Mouse (Mus musculus): ENCODE measurements around the gene Mark1. TPM values are rescaled to one million over a fixed set of nuclear protein-coding genes. Genes with fewer than 3 reads are reported as not detected.

Gene Mark1
- polyA plus RNA-seq, 1 experiment from 2014 or later: 1.6 TPM

DNA sequence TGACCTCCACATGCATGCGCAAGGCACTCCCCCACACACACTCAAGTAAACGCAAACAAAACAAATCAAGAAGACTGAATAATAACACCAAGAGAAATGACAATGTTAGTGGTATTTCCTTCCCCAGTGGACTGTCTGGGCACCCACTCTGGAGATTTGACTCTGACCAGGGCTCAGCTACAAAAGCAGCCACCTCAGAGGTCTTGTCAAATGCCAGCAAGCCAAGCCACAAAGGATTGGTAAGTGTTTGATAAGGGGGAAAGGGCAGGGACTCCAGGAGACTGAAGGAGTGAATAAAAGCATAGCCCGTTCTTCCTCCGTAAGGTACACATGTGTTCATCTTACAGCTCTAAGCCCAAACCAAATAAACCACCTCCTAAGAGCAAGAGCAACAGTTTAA lies 4.0 kb downstream of the Mark1 start:
- H3K4me2 ChIP-seq (replicated peaks; ENCODE audit: low read depth): no peak overlapping the region
- ATAC-seq: no peak
- H3K36me3 ChIP-seq (ENCODE audit: control insufficient read depth, insufficient read depth): no peaks in the 10 kb centered on the region
- H3K4me3 ChIP-seq (ENCODE audit: low read depth, low read length): no peak overlapping the region
- H3K27me3 ChIP-seq (replicated peaks; ENCODE audit: control insufficient read depth, insufficient read depth, low read length): no peaks in the 10 kb centered on the region
- no peaks in the 10 kb centered on the region for H3K4me1 ChIP-seq (replicated peaks; ENCODE audit: control insufficient read depth, insufficient read depth, low read length)
- no peak overlapping the region for H3K27ac ChIP-seq (ENCODE audit: low read depth, low read length)
- no peak for TF ChIP-seq CTCF (IDR thresholded peaks at IDR 0.05; ENCODE audit: low read depth)
- H3K9ac ChIP-seq (ENCODE audit: low read depth, low read length): no peak overlapping the region
- WGBS: 71% methylated on average over 4 of the region's 4 CpGs
- H3K9me3 ChIP-seq (ENCODE audit: control insufficient read depth): no peaks in the 10 kb centered on the region

DNA sequence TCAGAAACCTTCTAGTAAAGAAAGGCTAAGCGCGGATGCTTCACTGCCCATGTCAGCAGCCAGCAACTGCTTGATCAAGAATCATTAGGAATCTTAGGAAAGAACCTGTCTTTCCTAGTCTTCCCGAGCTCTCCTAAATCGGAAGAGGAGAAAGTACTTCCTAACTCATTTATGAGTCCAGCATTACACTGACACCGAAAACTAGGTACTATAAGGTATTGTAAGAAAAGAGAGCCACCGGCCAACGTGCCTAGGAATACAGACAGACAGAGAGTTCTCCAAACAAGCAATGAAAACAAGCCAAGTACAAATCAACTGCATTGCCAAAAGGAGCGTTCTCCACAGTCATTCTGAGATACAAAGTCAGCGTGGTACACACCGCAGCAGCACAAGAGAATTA lies 8.2 kb downstream of the Mark1 start:
- Histone ChIP-seq H3K4me3 (ENCODE audit: low read depth, low read length) (no peak overlapping the region), H3K27me3 (replicated peaks; ENCODE audit: control insufficient read depth, insufficient read depth, low read length) (no peaks in the 10 kb centered on the region), H3K36me3 (ENCODE audit: control insufficient read depth, insufficient read depth) (no peaks in the 10 kb centered on the region), H3K9ac (ENCODE audit: low read depth, low read length) (no peak overlapping the region), H3K9me3 (ENCODE audit: control insufficient read depth) (no peaks in the 10 kb centered on the region), H3K4me2 (replicated peaks; ENCODE audit: low read depth) (no peak overlapping the region), H3K4me1 (replicated peaks; ENCODE audit: control insufficient read depth, insufficient read depth, low read length) (peaks cover 5% of the 10 kb centered on the region), H3K27ac (ENCODE audit: low read depth, low read length) (no peak overlapping the region)
- no peak for TF ChIP-seq CTCF (IDR thresholded peaks at IDR 0.05; ENCODE audit: low read depth)
- WGBS: 93% methylated on average over 10 of the region's 10 CpGs
- no peak for ATAC-seq

GRCm38 (mm10) chr1:184986748-184987147 lies 12.6 kb downstream of the Mark1 start:
- WGBS: 30% methylated on average over 2 of the region's 2 CpGs
- Histone ChIP-seq H3K27me3 (replicated peaks; ENCODE audit: control insufficient read depth, insufficient read depth, low read length) (no peaks in the 10 kb centered on the region), H3K4me2 (replicated peaks; ENCODE audit: low read depth) (no peak overlapping the region), H3K4me3 (ENCODE audit: low read depth, low read length) (no peak overlapping the region), H3K27ac (ENCODE audit: low read depth, low read length) (no peak overlapping the region), H3K9ac (ENCODE audit: low read depth, low read length) (no peak overlapping the region), H3K4me1 (replicated peaks; ENCODE audit: control insufficient read depth, insufficient read depth, low read length) (peaks cover 5% of the 10 kb centered on the region), H3K36me3 (ENCODE audit: control insufficient read depth, insufficient read depth) (no peaks in the 10 kb centered on the region), H3K9me3 (ENCODE audit: control insufficient read depth) (no peaks in the 10 kb centered on the region)
- TF ChIP-seq CTCF (IDR thresholded peaks at IDR 0.05; ENCODE audit: low read depth): no peak
- ATAC-seq: no peak

- no peak overlapping the region for H3K27ac ChIP-seq (ENCODE audit: low read depth, low read length)
- WGBS: 88% methylated on average over 2 of the region's 2 CpGs
- no peak overlapping the region for H3K9ac ChIP-seq (ENCODE audit: low read depth, low read length)
- ATAC-seq: no peak
- peaks cover 5% of the 10 kb centered on the region for H3K4me1 ChIP-seq (replicated peaks; ENCODE audit: control insufficient read depth, insufficient read depth, low read length)
- no peak for TF ChIP-seq CTCF (IDR thresholded peaks at IDR 0.05; ENCODE audit: low read depth)
- no peaks in the 10 kb centered on the region for H3K36me3 ChIP-seq (ENCODE audit: control insufficient read depth, insufficient read depth)
- H3K9me3 ChIP-seq (ENCODE audit: control insufficient read depth): no peaks in the 10 kb centered on the region
- no peak overlapping the region for H3K4me3 ChIP-seq (ENCODE audit: low read depth, low read length)
- no peaks in the 10 kb centered on the region for H3K27me3 ChIP-seq (replicated peaks; ENCODE audit: control insufficient read depth, insufficient read depth, low read length)
- H3K4me2 ChIP-seq (replicated peaks; ENCODE audit: low read depth): no peak overlapping the region
Measured at GRCm38 (mm10) chr1:184984723-184985122, 14.6 kb downstream of the Mark1 start.

DNA sequence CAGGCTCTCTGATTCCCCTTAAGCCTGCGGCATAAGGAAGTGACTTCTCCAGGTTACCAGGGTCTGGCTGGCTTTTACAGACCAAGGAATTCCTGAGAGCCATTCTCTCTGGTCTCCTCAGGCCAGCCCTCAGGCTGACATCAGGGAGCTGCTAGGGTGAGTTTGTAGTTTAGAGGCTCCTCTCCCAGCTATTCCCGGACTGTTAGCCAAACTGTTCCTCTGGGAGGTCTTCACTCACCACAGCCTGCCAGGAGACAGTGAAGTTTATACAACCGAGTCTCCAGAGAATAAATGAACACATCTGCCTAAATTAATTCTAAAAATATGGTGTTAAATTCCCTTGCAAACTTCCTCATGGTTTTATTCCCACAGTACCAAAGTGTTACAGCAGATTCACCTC lies 15.6 kb downstream of the Mark1 start:
- Histone ChIP-seq H3K27me3 (replicated peaks; ENCODE audit: control insufficient read depth, insufficient read depth, low read length) (no peaks in the 10 kb centered on the region), H3K36me3 (ENCODE audit: control insufficient read depth, insufficient read depth) (no peaks in the 10 kb centered on the region), H3K4me3 (ENCODE audit: low read depth, low read length) (no peak overlapping the region), H3K9me3 (ENCODE audit: control insufficient read depth) (no peaks in the 10 kb centered on the region), H3K4me1 (replicated peaks; ENCODE audit: control insufficient read depth, insufficient read depth, low read length) (peaks cover 5% of the 10 kb centered on the region), H3K4me2 (replicated peaks; ENCODE audit: low read depth) (no peak overlapping the region), H3K27ac (ENCODE audit: low read depth, low read length) (no peak overlapping the region), H3K9ac (ENCODE audit: low read depth, low read length) (no peak overlapping the region)
- 50% methylated on average over 3 of the region's 3 CpGs for WGBS
- no peak for ATAC-seq
- TF ChIP-seq CTCF (IDR thresholded peaks at IDR 0.05; ENCODE audit: low read depth): no peak

DNA sequence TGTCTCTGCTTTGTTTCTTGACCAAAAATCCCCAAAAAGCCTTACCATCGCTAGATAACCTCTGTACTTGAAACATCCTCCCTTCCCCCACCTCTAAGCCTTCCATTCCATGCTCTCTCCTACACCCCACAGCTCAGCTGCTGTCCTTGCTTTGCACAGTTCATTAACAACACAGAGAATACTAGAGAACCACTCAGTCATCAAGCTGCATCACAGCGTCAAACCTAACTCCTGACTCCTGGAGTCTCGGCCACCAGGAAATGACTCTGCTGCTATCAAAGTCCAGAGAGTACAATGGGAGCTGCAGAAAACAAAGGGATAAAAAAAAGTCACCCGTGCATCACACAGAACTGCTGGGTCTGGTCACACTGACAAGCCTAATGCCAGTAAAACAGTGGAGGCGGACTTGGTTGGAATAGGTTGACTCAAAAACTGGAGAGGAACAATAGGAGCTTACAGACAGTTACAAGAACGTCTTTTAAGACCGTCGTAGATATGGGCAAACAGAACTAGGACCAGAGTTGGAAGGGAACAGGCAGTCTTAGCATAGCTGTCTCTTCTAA lies 27.1 kb downstream of the Mark1 start:
- H3K27me3 ChIP-seq (replicated peaks; ENCODE audit: control insufficient read depth, insufficient read depth, low read length): no peaks in the 10 kb centered on the region
- H3K4me2 ChIP-seq (replicated peaks; ENCODE audit: low read depth): no peak overlapping the region
- no peak overlapping the region for H3K9ac ChIP-seq (ENCODE audit: low read depth, low read length)
- ATAC-seq: no peak
- WGBS: 51% methylated on average over 8 of the region's 8 CpGs
- no peaks in the 10 kb centered on the region for H3K4me1 ChIP-seq (replicated peaks; ENCODE audit: control insufficient read depth, insufficient read depth, low read length)
- H3K36me3 ChIP-seq (ENCODE audit: control insufficient read depth, insufficient read depth): no peaks in the 10 kb centered on the region
- no peaks in the 10 kb centered on the region for H3K9me3 ChIP-seq (ENCODE audit: control insufficient read depth)
- TF ChIP-seq CTCF (IDR thresholded peaks at IDR 0.05; ENCODE audit: low read depth): no peak
- no peak overlapping the region for H3K4me3 ChIP-seq (ENCODE audit: low read depth, low read length)
- H3K27ac ChIP-seq (ENCODE audit: low read depth, low read length): no peak overlapping the region

- Histone ChIP-seq H3K4me3 (ENCODE audit: low read depth, low read length) (no peak overlapping the region), H3K27ac (ENCODE audit: low read depth, low read length) (no peak overlapping the region)
Measured at GRCm38 (mm10) chr1:184969374-184969773, 30.0 kb downstream of the Mark1 start.

More at GRCm38 (mm10) chr1:184969374-184969773, 30.0 kb downstream of the Mark1 start:
- no peak for TF ChIP-seq CTCF (IDR thresholded peaks at IDR 0.05; ENCODE audit: low read depth)
- Histone ChIP-seq H3K36me3 (ENCODE audit: control insufficient read depth, insufficient read depth) (no peaks in the 10 kb centered on the region), H3K4me2 (replicated peaks; ENCODE audit: low read depth) (no peak overlapping the region), H3K4me1 (replicated peaks; ENCODE audit: control insufficient read depth, insufficient read depth, low read length) (no peaks in the 10 kb centered on the region), H3K9ac (ENCODE audit: low read depth, low read length) (no peak overlapping the region), H3K27me3 (replicated peaks; ENCODE audit: control insufficient read depth, insufficient read depth, low read length) (no peaks in the 10 kb centered on the region), H3K9me3 (ENCODE audit: control insufficient read depth) (no peaks in the 10 kb centered on the region)
- no peak for ATAC-seq
- 86% methylated on average over 4 of the region's 4 CpGs for WGBS
